Mouse (Mus musculus): Measurements from ENCODE around the gene Zmiz2.

DNA sequence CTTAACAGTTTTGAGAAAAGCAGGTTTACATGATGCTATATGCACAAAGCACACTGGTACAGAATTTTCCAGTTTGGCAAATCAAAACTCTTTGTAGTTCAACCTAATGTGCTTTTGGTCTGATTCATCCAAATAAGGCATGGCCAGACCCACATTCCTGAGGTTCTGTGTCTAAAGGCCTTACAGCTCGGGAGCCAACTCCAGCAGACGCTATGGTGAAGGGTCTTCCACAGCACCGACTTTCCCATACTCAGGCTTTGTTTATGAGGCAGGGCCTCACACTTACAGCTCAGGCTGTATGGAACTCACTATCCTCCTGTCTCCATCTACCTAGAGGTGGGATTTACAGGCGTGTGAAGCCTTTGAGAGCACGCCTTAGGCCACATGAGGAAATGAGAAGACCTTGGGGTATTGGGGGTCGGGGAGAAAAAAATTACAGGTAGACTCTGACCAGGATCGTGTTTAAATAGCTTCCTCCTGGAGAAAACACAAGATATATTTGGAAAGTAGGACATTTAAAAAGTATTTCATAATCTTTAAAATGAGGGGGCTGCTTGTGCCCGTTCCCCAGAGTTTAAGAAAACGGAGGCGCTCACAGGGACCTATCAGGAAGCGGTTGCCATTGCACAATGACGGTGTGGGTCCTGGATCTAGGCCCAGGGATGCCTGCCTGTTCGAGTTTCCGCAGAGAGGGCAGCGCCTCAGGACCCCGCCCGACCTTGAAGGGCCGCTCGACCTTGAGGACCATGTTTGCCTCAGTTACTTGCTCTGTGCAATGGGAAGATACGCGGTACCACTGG is 26.1 kb downstream of the Zmiz2 start, which contains the start of gene Ppia:
- TF ChIP-seq CTCF (IDR thresholded peaks at IDR 0.05; ENCODE audit: low read depth) (no peak), EP300 (optimal IDR thresholded peaks at IDR 0.05) (no peak)
